Comparison of ENCODE assay signal across 8 mouse cellular contexts in the genomic region with DNA sequence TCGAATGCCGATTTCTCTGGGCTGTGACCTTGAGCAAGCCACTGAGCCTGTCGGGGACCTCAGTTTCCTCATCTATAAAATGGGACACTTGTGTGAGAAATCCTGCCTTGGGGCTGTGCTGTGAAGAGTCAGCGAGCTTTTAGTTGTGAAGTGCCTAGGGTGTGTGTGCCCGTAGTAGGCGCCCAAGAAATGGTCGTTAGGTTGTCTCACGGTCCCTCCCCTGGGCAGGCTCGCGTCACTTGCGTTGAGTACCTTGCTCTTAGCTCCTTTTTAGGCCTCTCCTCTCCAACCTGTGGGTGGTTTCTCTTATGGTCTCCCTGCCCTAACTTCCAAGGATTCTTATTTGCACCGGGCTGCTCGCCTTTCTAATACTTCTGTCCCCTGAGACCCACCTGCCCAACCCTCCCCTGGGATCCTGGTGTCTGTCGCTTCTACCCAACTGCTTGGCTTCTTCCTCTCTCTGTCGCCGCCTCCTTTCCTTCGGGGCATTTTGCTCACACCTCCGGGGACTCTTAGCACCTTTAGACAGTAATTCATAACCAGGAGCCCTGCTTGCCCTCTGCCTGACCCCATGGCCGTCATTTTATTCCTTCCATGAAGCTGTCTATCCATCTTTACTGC. TPM values are rescaled to one million over a fixed set of nuclear protein-coding genes. Genes with fewer than 3 reads are reported as not detected.
DNase-seq lines count a peak whose midpoint lies in the region; ATAC-seq and TF ChIP-seq lines count a peak whose summit lies in the region.

No protein-coding gene starts in this region.

- no peaks in the 10 kb centered on the region for H3K9me3 ChIP-seq in forebrain, embryonic 14.5 days (replicated peaks; ENCODE audit: control insufficient read depth, low read length)
- no peaks in the 10 kb centered on the region for H3K9me3 ChIP-seq in hindbrain, postnatal 0 days (ENCODE audit: low read length)
- 0 out of 2 replicates have a peak, but pooled peaks cover 3% of the 10 kb centered on the region for H3K9me3 ChIP-seq in liver, embryonic 12.5 days (replicated peaks)
- H3K9me3 ChIP-seq in midbrain, embryonic 16.5 days (replicated peaks; ENCODE audit: control insufficient read depth, low read length, poor library complexity, severe bottlenecking) = no peaks in the 10 kb centered on the region

- peak overlapping the region; percentile 78 for H3K4me2 ChIP-seq in forebrain, embryonic 14.5 days (ENCODE audit: low read length)
- peak overlapping the region; percentile 80 for H3K4me2 ChIP-seq in hindbrain, postnatal 0 days (ENCODE audit: low read depth, low read length)
- H3K4me2 ChIP-seq in liver, embryonic 12.5 days = peak overlapping the region; percentile 93
- peak overlapping the region; percentile 70 for H3K4me2 ChIP-seq in midbrain, embryonic 16.5 days (ENCODE audit: low read length)

- no peak for TF ChIP-seq CTCF in bone marrow macrophage, adult 2 months (IDR thresholded peaks at IDR 0.05; ENCODE audit: low read depth, low read length)
- no peak for TF ChIP-seq CTCF in hindbrain, postnatal 0 days (IDR thresholded peaks at IDR 0.05; ENCODE audit: low read depth)

- peak; percentile 9; the same call in 1 of the 2 replicates for ATAC-seq in forebrain, embryonic 14.5 days
- no peak for ATAC-seq in hindbrain, postnatal 0 days
- peak; percentile 27; the same call in 1 of the 2 replicates for ATAC-seq in liver, embryonic 12.5 days
- ATAC-seq in midbrain, embryonic 16.5 days = peak; percentile 6

- H3K9ac ChIP-seq in forebrain, embryonic 14.5 days (ENCODE audit: low read length) = peak overlapping the region; percentile 79
- H3K9ac ChIP-seq in hindbrain, postnatal 0 days (replicated peaks; ENCODE audit: low read length) = peak overlapping the region; percentile 81
- peak overlapping the region; percentile 88 for H3K9ac ChIP-seq in liver, embryonic 12.5 days
- H3K9ac ChIP-seq in midbrain, embryonic 16.5 days (ENCODE audit: low read depth, low read length) = peak overlapping the region; percentile 72

- H3K27ac ChIP-seq in bone marrow macrophage, adult 2 months (ENCODE audit: insufficient read depth, low read depth, low read length) = no peak overlapping the region
- H3K27ac ChIP-seq in forebrain, embryonic 14.5 days (ENCODE audit: low read depth, low read length) = 0 out of 2 replicates have a peak overlapping the region, but pooled peaks have one; percentile 55
- peak overlapping the region; percentile 83 for H3K27ac ChIP-seq in hindbrain, postnatal 0 days
- peak overlapping the region; percentile 88 for H3K27ac ChIP-seq in liver, embryonic 12.5 days
- peak overlapping the region; percentile 75 for H3K27ac ChIP-seq in midbrain, embryonic 16.5 days (ENCODE audit: low read length)

- WGBS in forebrain, embryonic 14.5 days = 3% methylated on average over 19 of the region's 19 CpGs
- under 1% methylated on average over 19 of the region's 19 CpGs for WGBS in hindbrain, postnatal 0 days
- under 1% methylated on average over 19 of the region's 19 CpGs for WGBS in liver, embryonic 12.5 days (ENCODE audit: insufficient replicate concordance)
- WGBS in midbrain, embryonic 16.5 days = 2% methylated on average over 19 of the region's 19 CpGs

- H3K4me3 ChIP-seq in bone marrow macrophage, adult 2 months (ENCODE audit: insufficient read depth, low read length) = peak overlapping the region; percentile 87
- peak overlapping the region; percentile 84 for H3K4me3 ChIP-seq in forebrain, embryonic 14.5 days (ENCODE audit: low read depth, low read length)
- peak overlapping the region; percentile 93 for H3K4me3 ChIP-seq in hindbrain, postnatal 0 days (ENCODE audit: low read length)
- peak overlapping the region; percentile 87 for H3K4me3 ChIP-seq in liver, embryonic 12.5 days
- peak overlapping the region; percentile 73 for H3K4me3 ChIP-seq in midbrain, embryonic 16.5 days (ENCODE audit: low read depth, low read length)

- H3K36me3 ChIP-seq in forebrain, embryonic 14.5 days (ENCODE audit: control insufficient read depth, insufficient read depth, low read length) = no peaks in the 10 kb centered on the region
- H3K36me3 ChIP-seq in hindbrain, postnatal 0 days (ENCODE audit: insufficient read depth, low read length) = no peaks in the 10 kb centered on the region
- H3K36me3 ChIP-seq in liver, embryonic 12.5 days = 0 out of 2 replicates have a peak, but pooled peaks cover 3% of the 10 kb centered on the region
- H3K36me3 ChIP-seq in midbrain, embryonic 16.5 days (ENCODE audit: control insufficient read depth, insufficient read depth, low read length) = no peaks in the 10 kb centered on the region

- no peaks in the 10 kb centered on the region for H3K27me3 ChIP-seq in forebrain, embryonic 14.5 days (replicated peaks; ENCODE audit: control insufficient read depth, insufficient read depth, low read length)
- no peaks in the 10 kb centered on the region for H3K27me3 ChIP-seq in hindbrain, postnatal 0 days (ENCODE audit: insufficient read depth, low read length)
- no peaks in the 10 kb centered on the region for H3K27me3 ChIP-seq in liver, embryonic 12.5 days (replicated peaks)
- H3K27me3 ChIP-seq in midbrain, embryonic 16.5 days (ENCODE audit: control insufficient read depth, insufficient read depth, low read depth, low read length) = no peaks in the 10 kb centered on the region

- TF ChIP-seq POLR2A in bone marrow macrophage, adult 2 months (IDR thresholded peaks at IDR 0.05; ENCODE audit: borderline replicate concordance, low read depth, low read length) = no peak

- peaks cover 26% of the 10 kb centered on the region for H3K4me1 ChIP-seq in bone marrow macrophage, adult 2 months (ENCODE audit: control insufficient read depth, insufficient read depth, low read length)
- 0 out of 2 replicates have a peak, but pooled peaks cover 7% of the 10 kb centered on the region for H3K4me1 ChIP-seq in forebrain, embryonic 14.5 days (ENCODE audit: control insufficient read depth, insufficient read depth, low read length)
- H3K4me1 ChIP-seq in hindbrain, postnatal 0 days (ENCODE audit: insufficient read depth, low read length) = no peaks in the 10 kb centered on the region
- peaks cover 58% of the 10 kb centered on the region for H3K4me1 ChIP-seq in liver, embryonic 12.5 days
- H3K4me1 ChIP-seq in midbrain, embryonic 16.5 days (ENCODE audit: control insufficient read depth, insufficient read depth, low read length) = peaks cover 11% of the 10 kb centered on the region

- DNase-seq in right cerebral cortex, adult 2 months (ENCODE audit: low spot score in 2 of 2) = peak; percentile 32 to 33
- no peak for DNase-seq in right cerebral cortex, postnatal 25 days
- DNase-seq in forebrain, embryonic 14.5 days (ENCODE audit: low spot score) = no peak
- peak; percentile 19 for DNase-seq in hindbrain, postnatal 0 days (ENCODE audit: low spot score)
- DNase-seq in testis, postnatal 14 days (ENCODE audit: low spot score) = peak; percentile 29

RNA-seq across cellular contexts. Expression of a gene that starts 0.7 kb away (rescaled TPM):
- 12.9 and 13.2 TPM in 2 replicates for polyA plus RNA-seq in bone marrow macrophage, adult 2 months (2012; ENCODE audit: insufficient read depth, insufficient read length, missing spikeins)
- 8.4 and 9.3 TPM in 2 replicates for polyA plus RNA-seq in forebrain, embryonic 14.5 days (2014; fragmentation: Nextera tagmentation; extraction: Ambion mirVana)
- total RNA-seq in hindbrain, postnatal 0 days (2014; rRNA removed) = 24.3 and 26.5 TPM in 2 replicates
- polyA plus RNA-seq in hindbrain, postnatal 0 days (2015; fragmentation: Nextera tagmentation; extraction: Ambion mirVana) = 9.8 and 10.4 TPM in 2 replicates
- 36.0 and 37.7 TPM in 2 replicates for polyA plus RNA-seq in liver, embryonic 12.5 days (2016; fragmentation: Nextera tagmentation; extraction: Ambion mirVana)
- polyA plus RNA-seq in midbrain, embryonic 16.5 days (2015; fragmentation: Nextera tagmentation; extraction: Ambion mirVana) = 11.9 and 12.6 TPM in 2 replicates

Comparison
In these comparisons a context has a peak if more than half of its experiments do, and no peak if none do; other contexts are left out.
1. DNase-seq: peak in right cerebral cortex, adult 2 months (2 of 2), hindbrain, postnatal 0 days (single experiment) and testis, postnatal 14 days (single experiment); none in right cerebral cortex, postnatal 25 days (single experiment) and forebrain, embryonic 14.5 days (single experiment).
2. Peak in every context shown above with its lines, with median percentiles within 50 percentile points of each other: H3K4me3 ChIP-seq, H3K4me2 ChIP-seq and H3K9ac ChIP-seq.